Mouse (Mus musculus) MEL (cell line): Measurements from ENCODE around the gene Ccdc155. TPM values are rescaled to one million over a fixed set of nuclear protein-coding genes. Genes with fewer than 3 reads are reported as not detected.

Source experiments
- DNase-seq: peaks from one replicate; pipeline ENCODE4 v3.0.0; 2011; ENCODE audit warnings: low read depth, low spot score
- H3K27ac ChIP-seq: 2 replicates; pipeline ENCODE4 v1.5.1; 2012; ENCODE audit warnings: low read depth, mild to moderate bottlenecking, control low read depth, low read length, moderate library complexity; ENCODE audit not compliant: control insufficient read depth
- H3K27me3 ChIP-seq, 2 experiments: fragments of 150-350 bp in 1 of 2; sonication (generic) in 1 of 2; 2 replicates each; pipeline ENCODE4 v1.6.1; 2012; ENCODE audit warnings: low read length in 2 of 2, mild to moderate bottlenecking in 2 of 2, improper control_type of control experiment in 1 of 2, moderate library complexity in 1 of 2; ENCODE audit not compliant: insufficient read depth in 2 of 2, control insufficient read depth in 1 of 2
- H3K36me3 ChIP-seq, 2 experiments: 2 replicates each; pipeline ENCODE4 v1.6.1; 2012 to 2014; ENCODE audit warnings: low read length in 2 of 2, improper control_type of control experiment in 1 of 2, inconsistent platforms in 1 of 2, mild to moderate bottlenecking in 1 of 2; ENCODE audit not compliant: insufficient read depth in 2 of 2, control insufficient read depth in 1 of 2
- H3K4me1 ChIP-seq, 2 experiments: fragments of 150-350 bp in 1 of 2; sonication (generic) in 1 of 2; 2 replicates each; pipeline ENCODE4 v1.6.1; 2012; ENCODE audit warnings: low read length in 2 of 2, improper control_type of control experiment in 1 of 2, mild to moderate bottlenecking in 1 of 2; ENCODE audit not compliant: insufficient read depth in 2 of 2, control insufficient read depth in 1 of 2
- H3K4me3 ChIP-seq, 2 experiments: fragments of 150-350 bp in 1 of 2; sonication (generic) in 1 of 2; 2 replicates each; pipeline ENCODE4 v1.5.1; 2012; ENCODE audit warnings: low read depth in 2 of 2, low read length in 2 of 2, mild to moderate bottlenecking in 2 of 2, moderate library complexity in 2 of 2, control low read depth in 1 of 2, improper control_type of control experiment in 1 of 2; ENCODE audit not compliant: control insufficient read depth in 1 of 2, insufficient read depth in 1 of 2
- H3K79me2 ChIP-seq: 2 replicates; pipeline ENCODE4 v1.6.1; 2012; ENCODE audit warnings: mild to moderate bottlenecking, low read length, moderate library complexity; ENCODE audit not compliant: control insufficient read depth, poor library complexity, insufficient read depth
- H3K9ac ChIP-seq: 2 replicates; pipeline ENCODE4 v1.6.1; 2012; ENCODE audit warnings: low read depth, mild to moderate bottlenecking, control low read depth, low read length, moderate library complexity; ENCODE audit not compliant: control insufficient read depth, poor library complexity, severe bottlenecking
- H3K9me3 ChIP-seq: fragments of 150-350 bp; sonication (generic); replicated peaks from 2 replicates; pipeline ENCODE4 v1.6.1; 2012; ENCODE audit warnings: mild to moderate bottlenecking, low read length, improper control_type of control experiment, moderate library complexity; ENCODE audit not compliant: insufficient read depth
- BHLHE40 ChIP-seq: IDR thresholded peaks from 2 replicates; pipeline ENCODE4 v1.6.1; 2012; ENCODE audit warnings: low read depth, mild to moderate bottlenecking, inconsistent platforms, low read length, improper control_type of control experiment, borderline replicate concordance
- CHD2 ChIP-seq: IDR thresholded peaks from 2 replicates; pipeline ENCODE4 v1.6.1; 2011; ENCODE audit warnings: low read length, improper control_type of control experiment
- CTCF ChIP-seq, 3 experiments: IDR thresholded peaks in 2 of 3; conservative IDR thresholded peaks in 1 of 3; 2 replicates each; pipeline ENCODE4 v1.5.1; 2011 to 2012; ENCODE audit warnings: low read length in 3 of 3, low read depth in 2 of 3, mild to moderate bottlenecking in 2 of 3, improper control_type of control experiment in 1 of 3, inconsistent platforms in 1 of 3, mixed read lengths in 1 of 3, moderate library complexity in 1 of 3; ENCODE audit not compliant: control insufficient read depth in 1 of 3, insufficient read depth in 1 of 3, poor library complexity in 1 of 3, severe bottlenecking in 1 of 3
- E2F4 ChIP-seq: IDR thresholded peaks from 2 replicates; pipeline ENCODE4 v1.6.1; 2011; ENCODE audit warnings: low read depth, low read length, improper control_type of control experiment, borderline replicate concordance
- EP300 ChIP-seq, 2 experiments: IDR thresholded peaks; 2 replicates each; pipeline ENCODE4 v1.6.1; 2011; ENCODE audit warnings: improper control_type of control experiment in 2 of 2, low read length in 2 of 2, low read depth in 1 of 2, mild to moderate bottlenecking in 1 of 2
- GABPA ChIP-seq: IDR thresholded peaks from 2 replicates; pipeline ENCODE4 v1.6.1; 2012; ENCODE audit warnings: low read depth, mild to moderate bottlenecking, inconsistent platforms, low read length, improper control_type of control experiment, moderate library complexity
- GATA1 ChIP-seq: IDR thresholded peaks from 2 replicates; pipeline ENCODE4 v1.6.1; 2011; ENCODE audit warnings: low read depth, low read length, improper control_type of control experiment
- HCFC1 ChIP-seq: IDR thresholded peaks from 2 replicates; pipeline ENCODE4 v1.6.1; 2012; ENCODE audit warnings: low read depth, mild to moderate bottlenecking, inconsistent platforms, low read length, improper control_type of control experiment, moderate library complexity
- JUND ChIP-seq: IDR thresholded peaks from 2 replicates; pipeline ENCODE4 v1.6.1; 2011; ENCODE audit warnings: low read depth, mild to moderate bottlenecking, improper control_type of control experiment, low read length
- MAX ChIP-seq: IDR thresholded peaks from 2 replicates; pipeline ENCODE4 v1.6.1; 2011; ENCODE audit warnings: low read length, improper control_type of control experiment
- MXI1 ChIP-seq: IDR thresholded peaks from 2 replicates; pipeline ENCODE4 v1.6.1; 2011; ENCODE audit warnings: mild to moderate bottlenecking, low read depth, low read length, improper control_type of control experiment
- MYB ChIP-seq: IDR thresholded peaks from 2 replicates; pipeline ENCODE4 v1.6.1; 2011; ENCODE audit warnings: mild to moderate bottlenecking, low read depth, low read length, improper control_type of control experiment
- MYC ChIP-seq: IDR thresholded peaks from 2 replicates; pipeline ENCODE4 v1.6.1; 2011; ENCODE audit warnings: low read depth, mild to moderate bottlenecking, low read length, improper control_type of control experiment, moderate library complexity
- NELFE ChIP-seq: IDR thresholded peaks from 2 replicates; pipeline ENCODE4 v1.6.1; 2011; ENCODE audit warnings: low read depth, low read length, improper control_type of control experiment
- NRF1 ChIP-seq: IDR thresholded peaks from 2 replicates; pipeline ENCODE4 v1.6.1; 2014; ENCODE audit warnings: low read depth, mild to moderate bottlenecking, inconsistent platforms, low read length, improper control_type of control experiment, moderate library complexity; ENCODE audit not compliant: poor library complexity, insufficient read depth, severe bottlenecking
- POLR2A ChIP-seq, 2 experiments: IDR thresholded peaks; 2 replicates each; pipeline ENCODE4 v1.6.1; 2011 to 2012; ENCODE audit warnings: low read length in 2 of 2, mild to moderate bottlenecking in 2 of 2, control low read depth in 1 of 2, improper control_type of control experiment in 1 of 2, low read depth in 1 of 2, moderate library complexity in 1 of 2; ENCODE audit not compliant: control insufficient read depth in 1 of 2, insufficient read depth in 1 of 2, poor library complexity in 1 of 2
- POLR2AphosphoS2 ChIP-seq: IDR thresholded peaks from 2 replicates; pipeline ENCODE4 v1.6.1; 2011; ENCODE audit warnings: low read length, improper control_type of control experiment
- POLR2AphosphoS5 ChIP-seq: IDR thresholded peaks from 2 replicates; pipeline ENCODE4 v1.6.1; 2012; ENCODE audit warnings: low read depth, borderline replicate concordance, mild to moderate bottlenecking, inconsistent platforms, low read length, moderate library complexity, mixed read lengths
- RCOR1 ChIP-seq: IDR thresholded peaks from 2 replicates; pipeline ENCODE4 v1.6.1; 2012; ENCODE audit warnings: low read depth, mild to moderate bottlenecking, inconsistent platforms, low read length, improper control_type of control experiment
- SIN3A ChIP-seq: IDR thresholded peaks from 2 replicates; pipeline ENCODE4 v1.6.1; 2012; ENCODE audit warnings: low read length, improper control_type of control experiment, inconsistent platforms
- SMC3 ChIP-seq: IDR thresholded peaks from 2 replicates; pipeline ENCODE4 v1.6.1; 2011; ENCODE audit warnings: low read depth, low read length, improper control_type of control experiment
- TAL1 ChIP-seq: IDR thresholded peaks from 2 replicates; pipeline ENCODE4 v1.6.1; 2012; ENCODE audit warnings: mild to moderate bottlenecking, inconsistent platforms, low read length, moderate library complexity, mixed read lengths
- TBP ChIP-seq: IDR thresholded peaks from 2 replicates; pipeline ENCODE4 v1.8.0; 2011; ENCODE audit warnings: low read depth, low read length, improper control_type of control experiment
- TCF12 ChIP-seq: IDR thresholded peaks from 2 replicates; pipeline ENCODE4 v1.6.1; 2014; ENCODE audit warnings: low read depth, mild to moderate bottlenecking, inconsistent platforms, low read length, improper control_type of control experiment, moderate library complexity
- UBTF ChIP-seq: IDR thresholded peaks from 2 replicates; pipeline ENCODE4 v1.6.1; 2012; ENCODE audit warnings: low read depth, mild to moderate bottlenecking, inconsistent platforms, low read length, improper control_type of control experiment, moderate library complexity, borderline replicate concordance; ENCODE audit not compliant: insufficient read depth
- USF1 ChIP-seq: IDR thresholded peaks from 2 replicates; pipeline ENCODE4 v1.6.1; 2014; ENCODE audit warnings: low read depth, mild to moderate bottlenecking, inconsistent platforms, low read length, improper control_type of control experiment, moderate library complexity
- ZKSCAN1 ChIP-seq: IDR thresholded peaks from 2 replicates; pipeline ENCODE4 v1.6.1; 2012; ENCODE audit warnings: low read depth, mild to moderate bottlenecking, inconsistent platforms, low read length, improper control_type of control experiment, moderate library complexity
- ZMIZ1 ChIP-seq: IDR thresholded peaks from 2 replicates; pipeline ENCODE4 v1.6.1; 2012; ENCODE audit warnings: low read depth, mild to moderate bottlenecking, inconsistent platforms, low read length, improper control_type of control experiment, moderate library complexity
- ZNF384 ChIP-seq: IDR thresholded peaks from 2 replicates; pipeline ENCODE4 v1.6.1; 2012; ENCODE audit warnings: low read depth, mild to moderate bottlenecking, inconsistent platforms, low read length, improper control_type of control experiment
- polyA plus RNA-seq, 2 experiments: library from polyadenylated mRNA; stranded (reverse) in 1 of 2; unstranded in 1 of 2; fragments of >175 nt in 1 of 2; fragments of >200 nt in 1 of 2; gene quantifications; 2 replicates each; pipeline versions ENCODE4 v1.2.1 to v1.2.4; 2012; ENCODE audit warnings: low replicate concordance in 2 of 2, low read depth in 1 of 2; ENCODE audit not compliant: insufficient read length in 2 of 2, insufficient read depth in 1 of 2, missing spikeins in 1 of 2
- total RNA-seq: library from RNA; depleted of rRNA; stranded (reverse); fragments of 300-350 nt; gene quantifications from 2 replicates; pipeline ENCODE4 v1.2.3, GENCODE M21; 2012

Gene Ccdc155
- total and polyA plus RNA-seq, 3 experiments = 0.27 to 0.38 TPM; not detected in 1

- Histone ChIP-seq H3K27ac (no peak overlapping the region), H3K36me3 (peaks cover 0 to 3% of the 10 kb centered on the region in 2 experiments; a peak in 3 of 4 replicates), H3K27me3 (no peaks in the 10 kb centered on the region), H3K9ac (no peak overlapping the region), H3K4me1 (no peaks in the 10 kb centered on the region), H3K4me3 (no peak overlapping the region), H3K9me3 (no peaks in the 10 kb centered on the region), H3K79me2 (peaks cover 7% of the 10 kb centered on the region; the same call in 1 of the 2 replicates)
- TF ChIP-seq SIN3A (no peak), SMC3 (no peak), MYB (no peak), GABPA (no peak), POLR2A (IDR thresholded peaks at IDR 0.05; ENCODE audit: control insufficient read depth in 1 of 2, insufficient read depth in 1 of 2, low read depth in 1 of 2, low read length in 2 of 2, poor library complexity in 1 of 2) (no peak), MYC (no peak), BHLHE40 (no peak), NRF1 (no peak), POLR2AphosphoS5 (no peak), JUND (no peak), NELFE (no peak), E2F4 (no peak), ZMIZ1 (no peak), TAL1 (no peak), CTCF (IDR thresholded peaks at IDR 0.05 in 2 of 3, conservative IDR thresholded peaks at IDR 0.05 in 1 of 3; ENCODE audit: control insufficient read depth in 1 of 3, insufficient read depth in 1 of 3, low read depth in 2 of 3, low read length in 3 of 3, poor library complexity in 1 of 3, severe bottlenecking in 1 of 3) (no peak), TBP (no peak), HCFC1 (no peak), TCF12 (no peak), UBTF (no peak)
- DNase-seq = no peak
Observed at GRCm38 (mm10) chr7:45149545-45149944, 55.1 kb downstream of the Ccdc155 start.

DNA sequence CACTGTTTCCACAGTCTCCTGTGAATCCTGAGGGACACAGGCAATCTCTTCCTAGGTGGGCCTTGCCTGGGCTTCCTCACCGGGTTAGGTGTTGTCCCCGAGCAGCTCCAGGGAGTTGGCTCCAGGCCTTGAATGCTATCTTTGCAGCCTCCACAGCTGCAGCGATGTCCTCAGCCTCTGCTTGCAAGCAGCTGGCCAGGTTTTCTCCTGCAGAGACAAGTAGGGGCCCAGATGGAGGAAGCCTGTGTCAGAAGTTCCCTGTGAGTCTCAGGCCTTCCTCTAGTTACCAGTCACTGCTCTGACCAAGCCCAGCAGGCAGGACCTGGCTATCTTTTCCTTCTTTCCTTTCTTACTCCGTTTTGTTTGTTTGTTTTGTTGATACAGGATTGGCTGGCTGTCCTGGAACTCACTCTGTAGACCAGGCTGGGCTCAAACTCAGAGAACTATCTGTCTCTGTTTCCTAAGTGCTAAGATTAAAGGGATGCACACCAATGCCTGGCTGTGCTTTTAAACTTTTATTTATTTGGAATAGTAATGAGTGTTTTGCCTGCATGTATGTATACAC, 56.1 kb downstream of the Ccdc155 start:
- Histone ChIP-seq H3K36me3 (peaks cover 0 to 3% of the 10 kb centered on the region in 2 experiments; a peak in 3 of 4 replicates), H3K79me2 (peaks cover 1% of the 10 kb centered on the region; the same call in 1 of the 2 replicates), H3K27ac (no peak overlapping the region), H3K9ac (no peak overlapping the region), H3K27me3 (no peaks in the 10 kb centered on the region), H3K4me1 (no peaks in the 10 kb centered on the region), H3K4me3 (no peak overlapping the region), H3K9me3 (no peaks in the 10 kb centered on the region)
- no peak for DNase-seq
- TF ChIP-seq POLR2AphosphoS5 = no peak
- no peak for TF ChIP-seq ZNF384
- TF ChIP-seq CHD2 = no peak
- TF ChIP-seq MAX = no peak
- TF ChIP-seq GATA1 = no peak
- TF ChIP-seq CTCF (IDR thresholded peaks at IDR 0.05 in 2 of 3, conservative IDR thresholded peaks at IDR 0.05 in 1 of 3; ENCODE audit: control insufficient read depth in 1 of 3, insufficient read depth in 1 of 3, low read depth in 2 of 3, low read length in 3 of 3, poor library complexity in 1 of 3, severe bottlenecking in 1 of 3) = no peak
- no peak for TF ChIP-seq E2F4
- no peak for TF ChIP-seq RCOR1
- no peak for TF ChIP-seq JUND
- TF ChIP-seq USF1 = no peak
- TF ChIP-seq EP300 (IDR thresholded peaks at IDR 0.05; ENCODE audit: low read depth in 1 of 2, low read length in 2 of 2) = no peak
- no peak for TF ChIP-seq TCF12
- TF ChIP-seq NELFE = no peak
- TF ChIP-seq ZKSCAN1 = no peak
- no peak for TF ChIP-seq POLR2AphosphoS2
- TF ChIP-seq UBTF = no peak
- no peak for TF ChIP-seq POLR2A (IDR thresholded peaks at IDR 0.05; ENCODE audit: control insufficient read depth in 1 of 2, insufficient read depth in 1 of 2, low read depth in 1 of 2, low read length in 2 of 2, poor library complexity in 1 of 2)
- no peak for TF ChIP-seq BHLHE40
- TF ChIP-seq MXI1 = no peak
- TF ChIP-seq MYC = no peak
